Mouse (Mus musculus) cortical plate, adult 2 months (tissue): ENCODE data around the gene Selenov. TPM values are rescaled to one million over a fixed set of nuclear protein-coding genes. Genes with fewer than 3 reads are reported as not detected.
A peak's percentile ranks its signal among the peaks of the same experiment; 100 is the strongest.
"Not testable (repeated sequence)": the region's sequence is repeated elsewhere in the genome, so short reads cannot be mapped to it uniquely, and the experiment has no call there.

Experiments used
- H3K27ac ChIP-seq: fragments of 200-500 bp; 2 replicates; pipeline ENCODE4 v1.5.1; 2012; ENCODE audit warnings: low read length, control low read depth, inconsistent platforms; ENCODE audit not compliant: insufficient read depth
- H3K4me1 ChIP-seq: fragments of 200-500 bp; 2 replicates; pipeline ENCODE4 v1.6.1; 2011; ENCODE audit warnings: low read length; ENCODE audit not compliant: control insufficient read depth, insufficient read depth
- H3K4me3 ChIP-seq: fragments of 200-500 bp; 2 replicates; pipeline ENCODE4 v1.5.1; 2011; ENCODE audit warnings: mild to moderate bottlenecking, low read length, control low read depth; ENCODE audit not compliant: insufficient read depth
- CTCF ChIP-seq: fragments of 200-500 bp; IDR thresholded peaks from 2 replicates; pipeline ENCODE4 v1.5.1; 2011; ENCODE audit warnings: mild to moderate bottlenecking, control low read depth, low read length; ENCODE audit not compliant: insufficient read depth; ENCODE audit errors: extremely low read depth
- POLR2A ChIP-seq: fragments of 200-500 bp; IDR thresholded peaks from 2 replicates; pipeline ENCODE4 v1.6.1; 2011; ENCODE audit warnings: mild to moderate bottlenecking, low read length, control low read depth; ENCODE audit not compliant: insufficient read depth; ENCODE audit errors: extremely low read depth
- polyA plus RNA-seq: library from polyadenylated mRNA; depleted of rRNA; stranded (reverse); fragments of >200 nt; gene quantifications from 2 replicates; pipeline ENCODE4 v1.2.3, GENCODE M21; 2012; rRNA removed

Gene Selenov
- polyA plus RNA-seq, 1 experiment = 0.92 TPM

DNA sequence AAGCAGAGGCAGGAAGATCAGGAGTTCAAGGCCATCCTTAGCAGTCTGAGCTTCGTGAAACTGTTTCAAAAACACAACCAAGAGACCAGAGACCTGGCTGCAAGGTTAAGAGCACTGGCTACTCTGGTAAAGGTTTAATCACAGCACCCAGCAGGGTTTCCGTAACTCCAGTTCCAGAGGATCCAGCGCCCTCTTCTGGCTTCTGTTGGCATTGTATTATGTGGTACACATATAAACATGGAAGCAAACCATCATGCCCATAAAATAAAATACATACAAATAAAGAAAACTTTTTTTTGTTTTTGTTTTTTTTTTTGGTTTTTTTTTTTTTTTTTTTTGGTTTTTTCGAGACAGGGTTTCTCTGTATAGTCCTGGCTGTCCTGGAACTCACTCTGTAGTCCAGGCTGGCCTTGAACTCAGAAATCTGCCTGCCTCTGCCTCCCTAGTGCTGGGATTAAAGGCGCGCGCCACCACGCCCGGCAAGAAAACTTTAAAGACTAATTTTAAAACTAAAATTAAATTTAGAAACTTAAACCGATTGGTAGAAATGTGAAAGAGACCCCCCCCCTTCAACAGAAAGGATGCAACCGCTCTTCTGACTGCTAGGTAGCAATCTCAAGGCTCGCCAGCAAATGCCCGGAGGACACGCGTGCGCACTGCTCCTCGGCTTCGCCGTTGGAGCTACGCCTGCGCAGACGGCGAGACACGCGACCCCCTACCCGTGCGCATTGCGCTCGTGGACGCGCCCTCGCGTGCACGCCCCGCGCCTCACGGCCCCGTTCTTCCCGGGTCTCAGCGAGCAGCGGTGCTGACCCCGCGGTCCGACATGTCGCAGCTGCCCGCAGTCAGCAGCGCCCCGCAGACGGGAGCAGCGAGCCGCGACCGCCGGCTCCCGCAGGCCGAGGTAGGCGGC lies 23.6 kb downstream of the Selenov start, which contains the start of gene Eid2:
TSS of gene Eid2 (plus strand) at position 753 of the 913 bp plus-strand sequence.
- Histone ChIP-seq H3K4me1 (peaks cover 2% of the 10 kb centered on the region; the same call in 1 of the 2 replicates), H3K4me3 (peak within 1 kb of the TSS; percentile 96), H3K27ac (peak within 1 kb of the TSS; percentile 85)
- peak; percentile 92 for TF ChIP-seq POLR2A
- no peak for TF ChIP-seq CTCF

DNA sequence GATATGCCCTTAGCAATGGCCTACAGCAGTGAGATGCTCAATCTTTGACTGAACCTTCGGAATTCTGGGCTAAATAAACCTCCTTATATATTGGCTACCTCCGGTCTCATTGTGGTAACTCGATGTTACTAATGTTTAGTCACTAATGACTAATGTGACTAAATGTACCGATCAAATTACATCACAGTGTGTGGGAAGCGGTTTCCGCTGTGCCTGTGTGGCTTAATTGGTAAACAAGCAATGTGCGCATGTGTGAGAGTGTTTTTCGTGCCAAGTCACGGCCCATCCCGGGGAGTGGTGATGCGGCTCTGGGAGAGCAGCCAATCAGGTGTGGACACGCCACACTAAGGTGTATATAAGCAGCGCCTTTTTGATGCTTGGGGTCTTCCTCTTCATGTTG lies 25.6 kb downstream of the Selenov start:
- H3K27ac ChIP-seq = no peak overlapping the region
- TF ChIP-seq POLR2A (no peak), CTCF (no peak)
- no peak overlapping the region for H3K4me3 ChIP-seq
- H3K4me1 ChIP-seq = peaks cover 2% of the 10 kb centered on the region; the same call in 1 of the 2 replicates

- Histone ChIP-seq H3K27ac (no peak overlapping the region), H3K4me3 (no peak overlapping the region)
- TF ChIP-seq POLR2A = no peak
- 0 out of 2 replicates have a peak, but pooled peaks have one; percentile 12 for TF ChIP-seq CTCF
Observed at GRCm38 (mm10) chr7:28263786-28264185, 27.2 kb downstream of the Selenov start.

GRCm38 (mm10) chr7:28262861-28263260 lies 28.1 kb downstream of the Selenov start:
- Histone ChIP-seq H3K4me1 (no peaks in the 10 kb centered on the region), H3K27ac (no peak overlapping the region)
- TF ChIP-seq POLR2A (no peak), CTCF (no peak)

More at GRCm38 (mm10) chr7:28263786-28264185, 27.2 kb downstream of the Selenov start:
- peaks cover under 1% of the 10 kb centered on the region; the same call in 1 of the 2 replicates for H3K4me1 ChIP-seq

GRCm38 (mm10) chr7:28255476-28255875 lies 35.5 kb downstream of the Selenov start:
- H3K4me3 ChIP-seq = no peak overlapping the region
- TF ChIP-seq CTCF (0 out of 2 replicates have a peak, but pooled peaks have one; percentile 5), POLR2A (no peak)
- no peak overlapping the region for H3K27ac ChIP-seq
- no peaks in the 10 kb centered on the region for H3K4me1 ChIP-seq

More at GRCm38 (mm10) chr7:28262861-28263260, 28.1 kb downstream of the Selenov start:
- H3K4me3 ChIP-seq = no peak overlapping the region

DNA sequence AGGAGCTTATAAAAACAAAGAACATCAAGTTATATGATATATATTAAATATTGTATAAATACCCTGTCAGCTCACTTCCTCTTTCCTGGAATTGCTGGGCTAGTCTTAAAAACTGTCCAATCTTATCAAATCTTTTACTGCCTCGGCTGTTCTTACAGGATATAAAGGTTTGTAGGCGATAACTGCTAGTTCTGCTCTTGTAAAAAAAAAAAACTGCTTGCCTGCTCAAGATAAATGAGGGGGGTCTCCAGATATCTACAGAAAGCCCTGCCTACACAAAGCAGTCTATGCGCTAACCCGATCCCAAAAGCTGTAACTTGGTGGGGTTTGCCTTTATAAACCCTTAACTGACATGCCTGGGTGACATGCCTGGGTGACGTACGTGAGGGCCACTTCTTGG lies 36.4 kb downstream of the Selenov start:
- no peak for TF ChIP-seq CTCF
- no peak for TF ChIP-seq POLR2A
- H3K4me3 ChIP-seq = no peak overlapping the region
- no peak overlapping the region for H3K27ac ChIP-seq
- H3K4me1 ChIP-seq = no peaks in the 10 kb centered on the region

- TF ChIP-seq CTCF (no peak), POLR2A (no peak)
- Histone ChIP-seq H3K4me1 (no peaks in the 10 kb centered on the region), H3K27ac (no peak overlapping the region), H3K4me3 (no peak overlapping the region)
Observed at GRCm38 (mm10) chr7:28251976-28252375, 39.0 kb downstream of the Selenov start.

DNA sequence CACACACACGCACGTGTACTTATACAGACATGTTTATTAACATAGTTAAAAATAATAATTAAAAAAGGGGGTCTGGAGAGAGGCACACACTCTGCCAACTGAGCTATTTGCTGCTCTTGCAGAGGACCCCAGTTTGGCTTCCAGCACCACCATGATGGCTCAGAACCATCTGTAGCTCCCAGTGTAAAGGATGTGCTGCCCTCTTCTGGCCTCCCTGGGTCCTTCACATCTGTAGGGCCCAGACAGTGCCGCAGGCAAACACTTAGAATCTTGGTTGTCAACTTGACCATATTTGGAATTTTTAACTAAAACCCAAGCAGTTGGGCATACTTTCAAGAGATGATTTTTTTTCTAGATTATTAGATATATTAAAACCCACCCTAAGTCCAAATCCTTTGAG lies 42.0 kb downstream of the Selenov start:
- no peak overlapping the region for H3K27ac ChIP-seq
- TF ChIP-seq POLR2A = no peak
- TF ChIP-seq CTCF = no peak

GRCm38 (mm10) chr7:28243943-28244342 lies 47.0 kb downstream of the Selenov start:
- H3K4me3 ChIP-seq, H3K27ac ChIP-seq, H3K4me1 ChIP-seq: not testable (repeated sequence)

More for the DNA sequence above, 42.0 kb downstream of the Selenov start:
- no peaks in the 10 kb centered on the region for H3K4me1 ChIP-seq
- no peak overlapping the region for H3K4me3 ChIP-seq

Other genes starting within 250 kb of the Selenov start
- gene Psmc4, start 241.1 kb downstream of the Selenov start, polyA plus RNA-seq = 178 and 181 TPM in 2 replicates
- gene Fcgbp, start 219.9 kb downstream of the Selenov start, polyA plus RNA-seq = 0.21 and 0.40 TPM in 2 replicates
- 0.06 TPM in 1 of 2 replicates, not detected in the other for gene 9530053A07Rik, start 161.7 kb downstream of the Selenov start, polyA plus RNA-seq
- 78.3 and 82.6 TPM in 2 replicates for gene Fbl, start 121.5 kb downstream of the Selenov start, polyA plus RNA-seq
- gene Dyrk1b, start 111.7 kb downstream of the Selenov start, polyA plus RNA-seq = 30.7 and 31.1 TPM in 2 replicates
- gene Eid2, start 23.3 kb downstream of the Selenov start, polyA plus RNA-seq = 49.2 and 52.2 TPM in 2 replicates
- gene Eid2b, start 13.4 kb downstream of the Selenov start, polyA plus RNA-seq = 26.4 and 27.0 TPM in 2 replicates
- gene Dll3, start 11.1 kb upstream of the Selenov start, polyA plus RNA-seq = 2.2 TPM in 2 replicates
- 56.9 and 58.6 TPM in 2 replicates for gene Timm50, start 20.9 kb upstream of the Selenov start, polyA plus RNA-seq
- gene Supt5, start 47.6 kb upstream of the Selenov start, polyA plus RNA-seq = 112 and 113 TPM in 2 replicates
- 648 and 653 TPM in 2 replicates for gene Rps16, start 59.5 kb upstream of the Selenov start, polyA plus RNA-seq
- gene Plekhg2, start 81.4 kb upstream of the Selenov start, polyA plus RNA-seq = 3.5 and 4.2 TPM in 2 replicates
- 3.6 and 3.8 TPM in 2 replicates for gene Zfp36, start 89.1 kb upstream of the Selenov start, polyA plus RNA-seq
- 38.6 and 42.6 TPM in 2 replicates for gene Med29, start 101.5 kb upstream of the Selenov start, polyA plus RNA-seq
- gene Paf1, start 101.8 kb upstream of the Selenov start, polyA plus RNA-seq = 101 and 108 TPM in 2 replicates
- 2.8 and 5.1 TPM in 2 replicates for gene Gmfg, start 146.3 kb upstream of the Selenov start, polyA plus RNA-seq
- 47.0 and 51.1 TPM in 2 replicates for gene Lrfn1, start 160.8 kb upstream of the Selenov start, polyA plus RNA-seq
- not detected in 2 replicates for gene Ifnl2, start 219.3 kb upstream of the Selenov start, polyA plus RNA-seq
- gene Ifnl3, start 231.7 kb upstream of the Selenov start, polyA plus RNA-seq = not detected in 2 replicates
- gene Sycn, start 249.7 kb upstream of the Selenov start, polyA plus RNA-seq = not detected in 2 replicates